Mouse (Mus musculus) midbrain, embryonic 14.5 days (tissue): Measurements from ENCODE around the gene Spin1. TPM values are rescaled to one million over a fixed set of nuclear protein-coding genes. Genes with fewer than 3 reads are reported as not detected.
A peak's percentile ranks its signal among the peaks of the same experiment; 100 is the strongest.

Experiments used
- ATAC-seq: fragments of 200-750 bp; cut with Nextera tagmentation; 2 replicates; pipeline ENCODE4 v1.8.0; 2017; ENCODE audit warnings: moderate number of reproducible peaks, moderate library complexity; ENCODE audit not compliant: low FRiP score, low TSS enrichment
- DNase-seq: peaks from one replicate; pipeline ENCODE4 v3.0.0-alpha.2; 2015
- H3K27ac ChIP-seq: fragments of 300-500 bp; sonication (generic); replicated peaks from 2 replicates; pipeline ENCODE4 v1.5.1; 2014; ENCODE audit warnings: mild to moderate bottlenecking, low read depth, low read length, moderate library complexity
- H3K27me3 ChIP-seq: fragments of 300-500 bp; sonication (generic); 2 replicates; pipeline ENCODE4 v1.6.1; 2014; ENCODE audit warnings: low read length, control low read depth, mixed read lengths; ENCODE audit not compliant: control insufficient read depth, insufficient read depth
- H3K36me3 ChIP-seq: fragments of 300-500 bp; sonication (generic); 2 replicates; pipeline ENCODE4 v1.6.1; 2014; ENCODE audit warnings: low read length, control low read depth; ENCODE audit not compliant: control insufficient read depth, insufficient read depth
- H3K4me1 ChIP-seq: fragments of 300-500 bp; sonication (generic); 2 replicates; pipeline ENCODE4 v1.6.1; 2014; ENCODE audit warnings: mild to moderate bottlenecking, antibody characterized with exemption, low read length, control low read depth; ENCODE audit not compliant: control insufficient read depth, insufficient read depth
- H3K4me2 ChIP-seq: fragments of 300-500 bp; sonication (generic); 2 replicates; pipeline ENCODE4 v1.6.1; 2014; ENCODE audit warnings: mild to moderate bottlenecking, low read length, moderate library complexity
- H3K4me3 ChIP-seq: fragments of 300-500 bp; sonication (generic); replicated peaks from 2 replicates; pipeline ENCODE4 v1.5.1; 2014; ENCODE audit warnings: low read depth, low read length
- H3K9ac ChIP-seq: fragments of 300-500 bp; sonication (generic); replicated peaks from 2 replicates; pipeline ENCODE4 v1.6.1; 2014; ENCODE audit warnings: mild to moderate bottlenecking, low read length, moderate library complexity
- H3K9me3 ChIP-seq: fragments of 300-500 bp; sonication (generic); 2 replicates; pipeline ENCODE4 v1.6.1; 2016; ENCODE audit warnings: low read length, control low read depth, mixed read lengths; ENCODE audit not compliant: control insufficient read depth
- WGBS: fragments of 180-500 bp; shearing (Covaris S2); extraction: QIAGEN DNeasy Blood & Tissue Kit; methylation state at CpG from one replicate; pipeline ENCODE4 v1.1.7; 2014; 5-methylcytosine and 5-hydroxymethylcytosine counted together
- polyA plus RNA-seq: library from polyadenylated mRNA; unstranded; fragments of >200 nt; fragmentation: Nextera tagmentation; extraction: Ambion mirVana; gene quantifications from 2 replicates; pipeline ENCODE4 v1.2.1, GENCODE M21; 2014

The Spin1 gene
- polyA plus RNA-seq, 1 experiment from 2014 or later = 202 TPM

- H3K27ac ChIP-seq = no peak overlapping the region
- DNase-seq (peak; percentile 29), ATAC-seq (no peak)
- no peaks in the 10 kb centered on the region for H3K4me1 ChIP-seq
- no peaks in the 10 kb centered on the region for H3K27me3 ChIP-seq
- H3K36me3 ChIP-seq = no peaks in the 10 kb centered on the region
- H3K4me2 ChIP-seq = no peak overlapping the region
- H3K9me3 ChIP-seq = no peaks in the 10 kb centered on the region
- WGBS = 94% methylated on average over 6 of the region's 6 CpGs
- no peak overlapping the region for H3K4me3 ChIP-seq
- H3K9ac ChIP-seq = no peak overlapping the region
Observed at GRCm38 (mm10) chr13:51191416-51192140, 90.9 kb downstream of the Spin1 start.

DNA sequence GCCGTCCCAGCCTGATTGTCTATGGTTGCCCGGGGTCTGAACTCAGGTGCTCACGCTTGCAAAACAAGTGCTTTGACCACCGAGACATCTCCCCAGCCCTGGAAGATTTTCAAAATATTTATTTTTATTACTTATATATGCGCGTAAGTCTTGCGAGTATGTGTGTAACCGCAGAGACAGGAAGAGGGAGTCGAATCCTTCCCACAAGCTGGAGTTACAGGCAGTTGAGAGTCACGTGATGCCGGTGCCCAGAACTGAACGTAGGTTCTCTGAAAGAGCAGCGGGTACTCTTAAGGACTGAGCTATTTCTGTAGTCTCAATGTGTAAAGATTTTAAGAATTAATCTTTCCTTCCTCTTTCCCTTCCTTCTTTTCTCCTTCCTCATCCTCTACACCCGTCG lies 93.2 kb downstream of the Spin1 start:
- no peaks in the 10 kb centered on the region for H3K27me3 ChIP-seq
- H3K4me1 ChIP-seq = no peaks in the 10 kb centered on the region
- no peak overlapping the region for H3K27ac ChIP-seq
- no peak overlapping the region for H3K9ac ChIP-seq
- no peaks in the 10 kb centered on the region for H3K9me3 ChIP-seq
- 90% methylated on average over 15 of the region's 15 CpGs for WGBS
- no peaks in the 10 kb centered on the region for H3K36me3 ChIP-seq
- ATAC-seq = no peak
- no peak overlapping the region for H3K4me2 ChIP-seq
- DNase-seq = no peak
- no peak overlapping the region for H3K4me3 ChIP-seq

DNA sequence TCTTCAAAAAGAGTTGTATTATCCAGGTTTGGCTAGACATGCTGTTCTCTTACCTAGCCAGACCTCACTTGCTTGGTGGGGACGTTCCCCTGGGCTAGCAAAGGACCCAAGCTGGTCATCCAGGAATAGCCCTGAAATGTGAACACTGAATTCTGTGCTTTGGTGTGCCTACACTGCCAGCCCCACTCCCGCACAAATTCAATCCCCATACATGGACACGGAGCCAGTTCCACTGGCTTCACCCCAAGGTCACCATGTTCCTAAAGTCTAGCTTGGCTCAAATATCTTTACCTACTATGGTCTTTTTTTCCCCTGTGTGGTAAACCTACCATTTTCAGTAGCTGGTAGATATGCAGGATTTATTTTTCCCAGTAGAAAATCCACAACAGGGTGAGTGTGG lies 97.0 kb downstream of the Spin1 start:
- no peaks in the 10 kb centered on the region for H3K36me3 ChIP-seq
- WGBS = 90% methylated on average over 3 of the region's 3 CpGs
- H3K4me2 ChIP-seq = no peak overlapping the region
- DNase-seq (no peak), ATAC-seq (no peak)
- no peak overlapping the region for H3K4me3 ChIP-seq
- H3K27ac ChIP-seq = no peak overlapping the region
- no peak overlapping the region for H3K9ac ChIP-seq
- H3K27me3 ChIP-seq = no peaks in the 10 kb centered on the region
- no peaks in the 10 kb centered on the region for H3K9me3 ChIP-seq
- H3K4me1 ChIP-seq = no peaks in the 10 kb centered on the region

GRCm38 (mm10) chr13:51198186-51198585 lies 97.5 kb downstream of the Spin1 start:
- no peaks in the 10 kb centered on the region for H3K4me1 ChIP-seq
- no peak overlapping the region for H3K9ac ChIP-seq
- WGBS = 89% methylated on average over 5 of the region's 5 CpGs
- no peak overlapping the region for H3K4me2 ChIP-seq
- no peaks in the 10 kb centered on the region for H3K36me3 ChIP-seq
- ATAC-seq (no peak), DNase-seq (no peak)
- no peaks in the 10 kb centered on the region for H3K9me3 ChIP-seq
- no peak overlapping the region for H3K4me3 ChIP-seq
- H3K27me3 ChIP-seq = no peaks in the 10 kb centered on the region
- no peak overlapping the region for H3K27ac ChIP-seq

Other genes starting within 250 kb of the Spin1 start
- 1.3 TPM in 2 replicates for gene Nxnl2, start 70.1 kb downstream of the Spin1 start, polyA plus RNA-seq